In the genomic region with DNA sequence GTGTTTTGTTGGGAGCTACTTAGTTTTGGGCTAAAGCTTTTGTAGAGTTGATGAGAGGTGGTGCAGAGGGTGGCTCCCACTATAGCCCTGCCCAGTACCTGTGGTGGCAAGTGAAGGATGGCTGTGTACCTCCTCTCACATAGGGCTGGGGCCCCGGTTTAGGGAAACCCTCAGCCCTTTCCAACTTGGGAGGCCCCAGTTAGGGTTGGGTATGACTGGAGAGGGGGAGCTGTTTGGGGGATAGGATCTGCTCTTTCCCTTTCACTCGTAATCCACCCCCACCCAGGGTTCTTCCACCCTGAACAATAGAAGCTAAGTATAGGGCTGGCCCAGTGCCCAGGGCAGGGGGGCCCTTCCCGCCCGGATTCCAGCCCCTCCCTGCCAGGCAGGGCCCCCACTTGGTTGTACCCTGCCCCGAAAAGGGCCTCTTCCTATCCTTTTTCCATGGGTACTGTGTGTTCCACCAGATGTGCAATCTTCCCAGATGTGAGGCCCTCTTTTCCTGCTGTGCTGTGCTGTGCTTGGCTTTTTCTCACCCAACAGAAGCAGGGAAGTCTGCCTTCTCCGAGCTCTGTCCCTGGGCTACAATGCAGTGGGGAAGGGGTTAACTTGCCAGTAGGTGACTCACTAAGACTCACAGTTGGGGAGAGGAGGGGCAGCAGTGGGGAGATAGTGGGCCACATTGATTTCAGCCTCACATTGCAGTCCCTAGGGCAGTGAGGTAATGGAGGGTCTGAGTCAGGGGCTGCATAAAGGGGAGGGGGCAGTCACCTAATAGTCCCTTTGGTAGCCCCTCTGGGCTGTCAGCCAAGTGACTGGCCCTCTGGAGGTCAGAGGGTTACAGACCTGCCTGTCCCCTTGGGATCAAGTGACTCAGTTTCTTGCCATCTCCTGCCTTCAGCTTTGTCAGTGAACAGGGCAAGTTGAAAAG, we compare ENCODE assay signal across 8 mouse cellular contexts. TPM values are rescaled to one million over a fixed set of nuclear protein-coding genes. Genes with fewer than 3 reads are reported as not detected.
DNase-seq lines count a peak whose midpoint lies in the region; ATAC-seq and TF ChIP-seq lines count a peak whose summit lies in the region.

No protein-coding gene starts in this region.

- no peak; the same call in 1 of the 2 replicates for TF ChIP-seq CTCF in liver, embryonic 14.5 days (IDR thresholded peaks at IDR 0.05; ENCODE audit: low read depth)

- H3K27ac ChIP-seq in intestine, embryonic 14.5 days (ENCODE audit: low read depth), result peak overlapping the region; percentile 95
- peak overlapping the region; percentile 93 for H3K27ac ChIP-seq in liver, embryonic 14.5 days
- peak overlapping the region; percentile 100 for H3K27ac ChIP-seq in neural tube, embryonic 13.5 days (replicated peaks)

- H3K4me1 ChIP-seq in intestine, embryonic 14.5 days (replicated peaks; ENCODE audit: control insufficient read depth, insufficient read depth, low read length), result peaks cover 45% of the 10 kb centered on the region
- peaks cover 52 to 63% of the 10 kb centered on the region in 2 experiments for H3K4me1 ChIP-seq in liver, embryonic 14.5 days (replicated peaks; ENCODE audit: control insufficient read depth in 2 of 2, insufficient read depth in 2 of 2, low read length in 1 of 2)
- peaks cover 79% of the 10 kb centered on the region for H3K4me1 ChIP-seq in neural tube, embryonic 13.5 days (replicated peaks)

- H3K4me2 ChIP-seq in intestine, embryonic 14.5 days (ENCODE audit: low read length), result peak overlapping the region; percentile 60
- peak overlapping the region; percentile 99 for H3K4me2 ChIP-seq in liver, embryonic 14.5 days (ENCODE audit: low read depth)
- H3K4me2 ChIP-seq in neural tube, embryonic 13.5 days, result peak overlapping the region; percentile 81

- peak overlapping the region; percentile 71 for H3K9ac ChIP-seq in intestine, embryonic 14.5 days (ENCODE audit: low read length)
- peak overlapping the region; percentile 86 for H3K9ac ChIP-seq in liver, embryonic 14.5 days (replicated peaks)
- peak overlapping the region; percentile 84 for H3K9ac ChIP-seq in neural tube, embryonic 13.5 days

- peak; percentile 5 for ATAC-seq in intestine, embryonic 14.5 days (replicated peaks; ENCODE audit: low FRiP score, low TSS enrichment, low read depth)
- ATAC-seq in liver, embryonic 14.5 days (ENCODE audit: insufficient read depth), result no peak
- ATAC-seq in neural tube, embryonic 13.5 days (ENCODE audit: low read depth), result peak; percentile 7; the same call in 1 of the 2 replicates
- ATAC-seq in activated CD4-positive, CD25-positive, alpha-beta regulatory T cell, adult 4 months, result no peak

- no peaks in the 10 kb centered on the region for H3K9me3 ChIP-seq in intestine, embryonic 14.5 days (ENCODE audit: control insufficient read depth, low read length)
- no peaks in the 10 kb centered on the region for H3K9me3 ChIP-seq in liver, embryonic 14.5 days (ENCODE audit: control insufficient read depth, low read length)
- H3K9me3 ChIP-seq in neural tube, embryonic 13.5 days, result no peaks in the 10 kb centered on the region

- H3K27me3 ChIP-seq in intestine, embryonic 14.5 days (replicated peaks; ENCODE audit: control insufficient read depth, insufficient read depth, low read length), result no peaks in the 10 kb centered on the region
- no peaks in the 10 kb centered on the region for H3K27me3 ChIP-seq in liver, embryonic 14.5 days (ENCODE audit: control insufficient read depth, insufficient read depth, low read length)
- no peaks in the 10 kb centered on the region for H3K27me3 ChIP-seq in neural tube, embryonic 13.5 days

- under 1% methylated on average over 6 of the region's 6 CpGs for WGBS in intestine, embryonic 14.5 days
- WGBS in liver, embryonic 14.5 days (ENCODE audit: insufficient replicate concordance), result 2% methylated on average over 6 of the region's 6 CpGs
- WGBS in neural tube, embryonic 13.5 days, result 2% methylated on average over 6 of the region's 6 CpGs

- peak overlapping the region; percentile 50 for H3K4me3 ChIP-seq in intestine, embryonic 14.5 days (ENCODE audit: low read depth, low read length)
- H3K4me3 ChIP-seq in liver, embryonic 14.5 days (ENCODE audit: insufficient read depth in 1 of 2, low read depth in 2 of 2, low read length in 2 of 2), result peak overlapping the region; percentile 62 to 75
- peak overlapping the region; percentile 85 for H3K4me3 ChIP-seq in neural tube, embryonic 13.5 days

- DNase-seq in urinary bladder, adult 2 months (ENCODE audit: low spot score), result peak; percentile 38
- DNase-seq in urinary bladder, postnatal 36 days (ENCODE audit: low spot score in 2 of 2), result no peak
- DNase-seq in cerebellum, adult 8-10 months, result peak; percentile 67
- DNase-seq in gastrocnemius, postnatal 25 days, result peak; percentile 80
- peak; percentile 81 for DNase-seq in intestine, embryonic 14.5 days (ENCODE audit: low spot score)
- DNase-seq in liver, embryonic 14.5 days (ENCODE audit: low read depth in 3 of 3, low spot score in 3 of 3), result no peak

- peaks cover 8% of the 10 kb centered on the region for H3K36me3 ChIP-seq in intestine, embryonic 14.5 days (ENCODE audit: control insufficient read depth, insufficient read depth, low read length)
- H3K36me3 ChIP-seq in liver, embryonic 14.5 days (replicated peaks; ENCODE audit: control insufficient read depth, insufficient read depth, low read depth), result peaks cover 5% of the 10 kb centered on the region
- H3K36me3 ChIP-seq in neural tube, embryonic 13.5 days, result peaks cover 5% of the 10 kb centered on the region

- TF ChIP-seq EP300 in liver, embryonic 14.5 days (IDR thresholded peaks at IDR 0.05; ENCODE audit: low read depth), result no peak

RNA-seq across cellular contexts. Expression of a gene that starts 12.6 kb away (rescaled TPM):
- polyA plus RNA-seq in urinary bladder, adult 2 months (2012; rRNA removed), result 30.8 and 58.8 TPM in 2 replicates
- total RNA-seq in gastrocnemius, postnatal 25 days (2021), result 10 to 100 TPM; 29.0 to 30.4 TPM
- polyA plus RNA-seq in intestine, embryonic 14.5 days (2014; fragmentation: Nextera tagmentation; extraction: Ambion mirVana), result 38.0 and 38.5 TPM in 2 replicates
- polyA plus RNA-seq in liver, embryonic 14.5 days (2012; rRNA removed), result 14.0 and 14.8 TPM in 2 replicates
- polyA plus RNA-seq in liver, embryonic 14.5 days (2014; fragmentation: Nextera tagmentation; extraction: Ambion mirVana), result 9.7 and 12.3 TPM in 2 replicates
- 40.2 and 43.4 TPM in 2 replicates for polyA plus RNA-seq in neural tube, embryonic 13.5 days (2015; fragmentation: Nextera tagmentation; extraction: Ambion mirVana)
- polyA plus RNA-seq in activated CD4-positive, CD25-positive, alpha-beta regulatory T cell, adult 4 months (2017; shearing (Covaris generic)), result 10 to 100 TPM; 23.2 to 26.0 TPM

RNA-seq across cellular contexts. Expression of a gene that starts 17.7 kb away (rescaled TPM):
- 40.1 and 48.5 TPM in 2 replicates for polyA plus RNA-seq in urinary bladder, adult 2 months (2012; rRNA removed)
- total RNA-seq in gastrocnemius, postnatal 25 days (2021), result 1 to 10 TPM; 1.4 to 1.5 TPM
- 198 and 203 TPM in 2 replicates for polyA plus RNA-seq in intestine, embryonic 14.5 days (2014; fragmentation: Nextera tagmentation; extraction: Ambion mirVana)
- 26.2 and 29.4 TPM in 2 replicates for polyA plus RNA-seq in liver, embryonic 14.5 days (2012; rRNA removed)
- 24.3 and 29.8 TPM in 2 replicates for polyA plus RNA-seq in liver, embryonic 14.5 days (2014; fragmentation: Nextera tagmentation; extraction: Ambion mirVana)
- 525 and 535 TPM in 2 replicates for polyA plus RNA-seq in neural tube, embryonic 13.5 days (2015; fragmentation: Nextera tagmentation; extraction: Ambion mirVana)
- polyA plus RNA-seq in activated CD4-positive, CD25-positive, alpha-beta regulatory T cell, adult 4 months (2017; shearing (Covaris generic)), result 10 to 100 TPM; 16.8 to 30.7 TPM

RNA-seq across cellular contexts. Expression of a gene that starts 21.1 kb away (rescaled TPM):
- polyA plus RNA-seq in urinary bladder, adult 2 months (2012; rRNA removed), result 0.06 TPM in 1 of 2 replicates, not detected in the other
- total RNA-seq in gastrocnemius, postnatal 25 days (2021), result not detected
- 0.62 and 0.71 TPM in 2 replicates for polyA plus RNA-seq in intestine, embryonic 14.5 days (2014; fragmentation: Nextera tagmentation; extraction: Ambion mirVana)
- 0.03 and 0.04 TPM in 2 replicates for polyA plus RNA-seq in liver, embryonic 14.5 days (2012; rRNA removed)
- polyA plus RNA-seq in liver, embryonic 14.5 days (2014; fragmentation: Nextera tagmentation; extraction: Ambion mirVana), result not detected in 2 replicates
- polyA plus RNA-seq in neural tube, embryonic 13.5 days (2015; fragmentation: Nextera tagmentation; extraction: Ambion mirVana), result 2.1 and 2.9 TPM in 2 replicates
- polyA plus RNA-seq in activated CD4-positive, CD25-positive, alpha-beta regulatory T cell, adult 4 months (2017; shearing (Covaris generic)), result not detected

RNA-seq across cellular contexts. Expression of a gene that starts 25.8 kb away (rescaled TPM):
- polyA plus RNA-seq in urinary bladder, adult 2 months (2012; rRNA removed), result 0.06 and 0.11 TPM in 2 replicates
- not detected for total RNA-seq in gastrocnemius, postnatal 25 days (2021)
- polyA plus RNA-seq in intestine, embryonic 14.5 days (2014; fragmentation: Nextera tagmentation; extraction: Ambion mirVana), result 1.5 and 1.6 TPM in 2 replicates
- polyA plus RNA-seq in liver, embryonic 14.5 days (2012; rRNA removed), result 0.23 TPM in 1 of 2 replicates, not detected in the other
- not detected in 2 replicates for polyA plus RNA-seq in liver, embryonic 14.5 days (2014; fragmentation: Nextera tagmentation; extraction: Ambion mirVana)
- polyA plus RNA-seq in neural tube, embryonic 13.5 days (2015; fragmentation: Nextera tagmentation; extraction: Ambion mirVana), result 51.7 and 52.2 TPM in 2 replicates
- not detected for polyA plus RNA-seq in activated CD4-positive, CD25-positive, alpha-beta regulatory T cell, adult 4 months (2017; shearing (Covaris generic))

RNA-seq across cellular contexts. Expression of a gene that starts 29.6 kb away (rescaled TPM):
- 23.6 and 26.8 TPM in 2 replicates for polyA plus RNA-seq in urinary bladder, adult 2 months (2012; rRNA removed)
- total RNA-seq in gastrocnemius, postnatal 25 days (2021), result 1 to 10 TPM; 5.8 to 7.2 TPM
- polyA plus RNA-seq in intestine, embryonic 14.5 days (2014; fragmentation: Nextera tagmentation; extraction: Ambion mirVana), result 19.9 and 22.0 TPM in 2 replicates
- polyA plus RNA-seq in liver, embryonic 14.5 days (2012; rRNA removed), result 8.5 and 9.8 TPM in 2 replicates
- polyA plus RNA-seq in liver, embryonic 14.5 days (2014; fragmentation: Nextera tagmentation; extraction: Ambion mirVana), result 5.1 and 5.3 TPM in 2 replicates
- polyA plus RNA-seq in neural tube, embryonic 13.5 days (2015; fragmentation: Nextera tagmentation; extraction: Ambion mirVana), result 4.9 and 8.0 TPM in 2 replicates
- polyA plus RNA-seq in activated CD4-positive, CD25-positive, alpha-beta regulatory T cell, adult 4 months (2017; shearing (Covaris generic)), result under 1 TPM; 0.28 to 0.38 TPM

Comparison
In these comparisons a context has a peak if more than half of its experiments do, and no peak if none do; other contexts are left out.
1. DNase-seq: peak in urinary bladder, adult 2 months (single experiment), cerebellum, adult 8-10 months (single experiment), gastrocnemius, postnatal 25 days (single experiment) and intestine, embryonic 14.5 days (single experiment); none in urinary bladder, postnatal 36 days (0 of 2) and liver, embryonic 14.5 days (0 of 3).
2. ATAC-seq: peak in intestine, embryonic 14.5 days (single experiment) and neural tube, embryonic 13.5 days (single experiment); none in liver, embryonic 14.5 days (single experiment) and activated CD4-positive, CD25-positive, alpha-beta regulatory T cell, adult 4 months (single experiment).
3. Peak in every context shown above with its lines, with median percentiles within 50 percentile points of each other: H3K27ac ChIP-seq, H3K4me2 ChIP-seq, H3K4me3 ChIP-seq and H3K9ac ChIP-seq.